Mouse (Mus musculus) layer of hippocampus, adult 18-20 months (tissue): ENCODE measurements around the gene Mapk8ip1. TPM values are rescaled to one million over a fixed set of nuclear protein-coding genes. Genes with fewer than 3 reads are reported as not detected.

ENCODE experiments used
- DNase-seq, 2 experiments: peaks; one replicate each; pipeline ENCODE4 v3.0.0; 2022; ENCODE audit warnings: low spot score in 2 of 2
- long read RNA-seq: library from polyadenylated mRNA; stranded (forward); transcript quantifications from one replicate; pipeline ENCODE4 v2.0.0, GENCODE M21; 2021
- total RNA-seq, 2 experiments: library from RNA; stranded (reverse); gene quantifications; 2 replicates each; pipeline ENCODE4 v1.2.3; 2021

Mapk8ip1 gene
- 100 to 1,000 TPM; 350 to 365 TPM for total RNA-seq
- long read RNA-seq, transcript Mapk8ip1-202 (12 exons, 3,274 nt): minor isoform, 9 of 360 reads
- long read RNA-seq, transcript Mapk8ip1-201 (12 exons, 2,930 nt): major isoform, 140 of 360 reads
- long read RNA-seq, partial matches to known transcripts: 182 of 360 reads
- long read RNA-seq, other reads (novel, unspliced or antisense): 29 of 360 reads

- DNase-seq: no peak
Measured at GRCm38 (mm10) chr2:92401091-92401561, at the start of gene Mapk8ip1. Gene Mapk8ip1 (minus strand): TSS chr2:92401263.

GRCm38 (mm10) chr2:92447121-92447740 is 46.2 kb upstream of the Mapk8ip1 start:
- DNase-seq: no peak

- DNase-seq: no peak
Measured at GRCm38 (mm10) chr2:92446656-92447055, 45.6 kb upstream of the Mapk8ip1 start.

GRCm38 (mm10) chr2:92445890-92446289 is 44.8 kb upstream of the Mapk8ip1 start:
- no peak for DNase-seq

GRCm38 (mm10) chr2:92444376-92444775 is 43.3 kb upstream of the Mapk8ip1 start:
- no peak for DNase-seq

- DNase-seq: no peak
Measured at GRCm38 (mm10) chr2:92443313-92443712, 42.2 kb upstream of the Mapk8ip1 start.

GRCm38 (mm10) chr2:92442419-92443001 is 41.4 kb upstream of the Mapk8ip1 start:
- DNase-seq: peak in 1 of 2 experiments; percentile 84

- no peak for DNase-seq
Measured at GRCm38 (mm10) chr2:92440432-92440831, 39.4 kb upstream of the Mapk8ip1 start.

GRCm38 (mm10) chr2:92438567-92438966 is 37.5 kb upstream of the Mapk8ip1 start:
- DNase-seq: no peak

- peak; percentile 75 to 94 for DNase-seq
Measured at GRCm38 (mm10) chr2:92437875-92438274, 36.8 kb upstream of the Mapk8ip1 start.

GRCm38 (mm10) chr2:92437366-92437765 is 36.3 kb upstream of the Mapk8ip1 start:
- no peak for DNase-seq

- peak in 1 of 2 experiments; percentile 53 for DNase-seq
Measured at GRCm38 (mm10) chr2:92435023-92435422, 34.0 kb upstream of the Mapk8ip1 start.

GRCm38 (mm10) chr2:92434375-92434745 is 33.3 kb upstream of the Mapk8ip1 start:
- DNase-seq: no peak

- peak; percentile 99 for DNase-seq
Measured at GRCm38 (mm10) chr2:92433578-92434374, 32.7 kb upstream of the Mapk8ip1 start, which contains the start of gene Cry2. Gene Cry2 (minus strand): TSS chr2:92434043.

GRCm38 (mm10) chr2:92432299-92433295 is 31.5 kb upstream of the Mapk8ip1 start:
- DNase-seq: no peak

GRCm38 (mm10) chr2:92431611-92432179 is 30.6 kb upstream of the Mapk8ip1 start:
- DNase-seq: no peak

- peak; percentile 61 to 77 for DNase-seq
Measured at GRCm38 (mm10) chr2:92430723-92431541, 29.9 kb upstream of the Mapk8ip1 start.

GRCm38 (mm10) chr2:92430089-92430488 is 29.0 kb upstream of the Mapk8ip1 start:
- no peak for DNase-seq

- DNase-seq: peak; percentile 73 to 88
Measured at GRCm38 (mm10) chr2:92427882-92428281, 26.8 kb upstream of the Mapk8ip1 start.
